Comparison of ENCODE assay signal across 35 mouse cellular contexts in genomic region chr3:130718871-130719270, GRCm38 (mm10).
"Had no signal": no experiment of that assay in that cellular context is flagged by ENCODE, and none has a peak within 500 bp of the region (broad histone marks: within the 10 kb centered on the region; RNA-seq: fewer than 3 reads in every experiment).

No protein-coding gene starts in this region.

- H3K27ac ChIP-seq: heart, embryonic 10.5 days; heart, embryonic 13.5 days; heart, embryonic 15.5 days; hindbrain, embryonic 10.5 days; hindbrain, embryonic 12.5 days; hindbrain, embryonic 13.5 days; hindbrain, embryonic 14.5 days; hindbrain, embryonic 15.5 days; hindbrain, postnatal 0 days; intestine, embryonic 15.5 days; kidney, embryonic 15.5 days; kidney, postnatal 0 days; layer of hippocampus, adult 2 months had no signal

- H3K4me2 ChIP-seq: heart, embryonic 11.5 days; heart, embryonic 12.5 days; heart, embryonic 13.5 days; heart, embryonic 15.5 days; hindbrain, embryonic 12.5 days; hindbrain, embryonic 13.5 days; hindbrain, embryonic 14.5 days; hindbrain, embryonic 15.5 days; intestine, embryonic 15.5 days; kidney, embryonic 15.5 days had no signal

- H3K9ac ChIP-seq: heart, embryonic 12.5 days; heart, embryonic 13.5 days; heart, embryonic 15.5 days; hindbrain, embryonic 12.5 days; hindbrain, embryonic 13.5 days; hindbrain, embryonic 14.5 days; hindbrain, embryonic 15.5 days; intestine, embryonic 15.5 days; kidney, embryonic 15.5 days had no signal

- H3K4me1 ChIP-seq: heart, embryonic 10.5 days; heart, embryonic 12.5 days; heart, embryonic 13.5 days; heart, embryonic 15.5 days; hindbrain, embryonic 13.5 days; hindbrain, embryonic 15.5 days; intestine, embryonic 15.5 days had no signal

- H3K36me3 ChIP-seq: heart, embryonic 10.5 days; heart, embryonic 12.5 days; heart, embryonic 13.5 days; heart, embryonic 15.5 days; hindbrain, embryonic 10.5 days; hindbrain, embryonic 12.5 days; hindbrain, embryonic 13.5 days; hindbrain, embryonic 15.5 days; intestine, embryonic 15.5 days; kidney, embryonic 15.5 days had no signal

- H3K9me3 ChIP-seq: heart, embryonic 10.5 days; heart, embryonic 12.5 days; heart, embryonic 13.5 days; heart, embryonic 15.5 days; hindbrain, embryonic 10.5 days; hindbrain, embryonic 12.5 days; hindbrain, embryonic 13.5 days; hindbrain, embryonic 15.5 days; intestine, embryonic 15.5 days; kidney, embryonic 15.5 days had no signal

- ATAC-seq: hindbrain, embryonic 16.5 days; hindbrain, postnatal 0 days; inflammation-experienced regulatory T-cells, adult 6 months; intestine, embryonic 15.5 days; intestine, embryonic 16.5 days; intestine, postnatal 0 days had no signal

- H3K27me3 ChIP-seq: heart, embryonic 12.5 days; heart, embryonic 13.5 days; heart, embryonic 15.5 days; hindbrain, embryonic 12.5 days; hindbrain, embryonic 13.5 days; hindbrain, embryonic 15.5 days; intestine, embryonic 15.5 days; kidney, embryonic 15.5 days had no signal

- DNase-seq: heart, postnatal 10 days; heart, postnatal 14 days; heart, postnatal 36 days; heart, postnatal 4 days; kidney, adult 11 months; kidney, adult 18-20 months; kidney, adult 2 months; kidney, adult 8-10 months; kidney, adult 9 months; kidney, postnatal 10 days; kidney, postnatal 14 days; kidney, postnatal 25 days; kidney, postnatal 36 days; kidney, postnatal 4 days; layer of hippocampus, adult 9-11 months; layer of hippocampus, postnatal 36 days had no signal

- H3K4me3 ChIP-seq: heart, embryonic 10.5 days; heart, embryonic 12.5 days; heart, embryonic 13.5 days; heart, embryonic 15.5 days; hindbrain, embryonic 10.5 days; hindbrain, embryonic 12.5 days; hindbrain, embryonic 13.5 days; hindbrain, embryonic 15.5 days; intestine, embryonic 15.5 days; kidney, embryonic 15.5 days; layer of hippocampus, adult 2 months had no signal
